ENCODE assay signal across 11 mouse cellular contexts in the genomic region with DNA sequence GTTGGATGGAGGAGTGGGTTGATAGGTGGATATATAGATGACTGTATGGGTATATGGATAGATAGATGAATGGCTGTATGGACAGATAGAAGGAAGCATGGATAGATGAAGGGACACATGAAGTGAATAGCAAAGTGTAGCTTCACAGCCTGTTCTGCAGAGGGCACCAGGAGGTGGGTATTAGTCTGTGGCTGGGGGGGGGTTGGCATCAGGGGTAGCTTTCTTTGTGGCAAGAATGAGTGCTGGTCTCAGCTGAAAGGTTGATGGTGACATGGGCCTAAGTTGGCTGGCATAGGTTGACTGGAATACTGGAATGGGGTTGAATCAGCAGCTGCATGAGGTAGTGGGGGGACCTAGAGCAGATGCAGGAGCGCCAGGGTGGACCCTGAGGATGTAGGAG. TPM values are rescaled to one million over a fixed set of nuclear protein-coding genes. Genes with fewer than 3 reads are reported as not detected.
DNase-seq lines count a peak whose midpoint lies in the region; ATAC-seq and TF ChIP-seq lines count a peak whose summit lies in the region.
"Had no signal": no experiment of that assay in that cellular context is flagged by ENCODE, and none has a peak within 500 bp of the region (broad histone marks: within the 10 kb centered on the region; RNA-seq: fewer than 3 reads in every experiment).

No protein-coding gene starts in this region.

- H3K79me2 ChIP-seq in heart, adult 2 months (replicated peaks; ENCODE audit: control insufficient read depth, insufficient read depth, low read length) = no peaks in the 10 kb centered on the region

- H3K27me3 ChIP-seq in heart, embryonic 11.5 days (ENCODE audit: control insufficient read depth, insufficient read depth, low read length) = peaks cover 77% of the 10 kb centered on the region
- H3K27me3 ChIP-seq in heart, adult 2 months (ENCODE audit: control insufficient read depth, insufficient read depth, low read length) = peaks cover 2% of the 10 kb centered on the region; the same call in 1 of the 2 replicates
- H3K27me3 ChIP-seq in forebrain, embryonic 15.5 days = no peaks in the 10 kb centered on the region
- H3K27me3 ChIP-seq in limb, embryonic 15.5 days = peaks cover 85% of the 10 kb centered on the region

- no peak for TF ChIP-seq POLR2A in heart, adult 2 months (IDR thresholded peaks at IDR 0.05; ENCODE audit: insufficient read depth, low read depth, low read length)
- no peak for TF ChIP-seq POLR2A in cortical plate, adult 2 months (IDR thresholded peaks at IDR 0.05; ENCODE audit: extremely low read depth, insufficient read depth, low read length)

- peaks cover 26% of the 10 kb centered on the region for H3K4me1 ChIP-seq in heart, embryonic 11.5 days (ENCODE audit: control insufficient read depth, insufficient read depth, low read length)
- no peaks in the 10 kb centered on the region for H3K4me1 ChIP-seq in heart, adult 2 months (ENCODE audit: control insufficient read depth, insufficient read depth, low read length)
- H3K4me1 ChIP-seq in cortical plate, adult 2 months (ENCODE audit: control insufficient read depth, insufficient read depth, low read length) = peaks cover 17% of the 10 kb centered on the region
- H3K4me1 ChIP-seq in forebrain, embryonic 15.5 days = peaks cover 48% of the 10 kb centered on the region
- peaks cover 22% of the 10 kb centered on the region for H3K4me1 ChIP-seq in limb, embryonic 15.5 days

- H3K36me3 ChIP-seq in heart, embryonic 11.5 days (ENCODE audit: control insufficient read depth, insufficient read depth, low read length) = no peaks in the 10 kb centered on the region
- H3K36me3 ChIP-seq in heart, adult 2 months (ENCODE audit: control insufficient read depth, insufficient read depth, low read length) = no peaks in the 10 kb centered on the region
- peaks cover 13% of the 10 kb centered on the region for H3K36me3 ChIP-seq in forebrain, embryonic 15.5 days
- no peaks in the 10 kb centered on the region for H3K36me3 ChIP-seq in limb, embryonic 15.5 days

- DNase-seq in heart, adult 2 months = no peak
- DNase-seq in frontal cortex, postnatal 25 days (ENCODE audit: low spot score in 2 of 2) = no peak
- no peak for DNase-seq in adipocyte (ENCODE audit: low spot score)
- no peak for DNase-seq in urinary bladder, adult 18-20 months (ENCODE audit: low spot score in 2 of 2)
- DNase-seq: gastrocnemius, postnatal 10 days; liver, postnatal 0 days had no signal

- no peak overlapping the region for H3K4me3 ChIP-seq in heart, embryonic 11.5 days (ENCODE audit: low read depth, low read length)
- H3K4me3 ChIP-seq in heart, adult 2 months = no peak overlapping the region
- H3K4me3 ChIP-seq in cortical plate, adult 2 months (ENCODE audit: insufficient read depth, low read length) = peak overlapping the region; percentile 79
- H3K4me3 ChIP-seq in forebrain, embryonic 15.5 days = peak overlapping the region; percentile 74
- H3K4me3 ChIP-seq in limb, embryonic 15.5 days = 0 out of 2 replicates have a peak overlapping the region, but pooled peaks have one; percentile 29

- TF ChIP-seq CTCF in heart, adult 2 months (IDR thresholded peaks at IDR 0.05) = no peak
- TF ChIP-seq CTCF in cortical plate, adult 2 months (IDR thresholded peaks at IDR 0.05; ENCODE audit: extremely low read depth, insufficient read depth, low read length) = no peak

- H3K9me3 ChIP-seq in heart, embryonic 11.5 days (replicated peaks; ENCODE audit: control insufficient read depth, low read length) = no peaks in the 10 kb centered on the region
- no peaks in the 10 kb centered on the region for H3K9me3 ChIP-seq in forebrain, embryonic 15.5 days
- no peaks in the 10 kb centered on the region for H3K9me3 ChIP-seq in limb, embryonic 15.5 days

- peak overlapping the region; percentile 80; the same call in 1 of the 2 replicates for H3K4me2 ChIP-seq in heart, embryonic 11.5 days
- H3K4me2 ChIP-seq in forebrain, embryonic 15.5 days (replicated peaks) = peak overlapping the region; percentile 98
- no peak overlapping the region for H3K4me2 ChIP-seq in limb, embryonic 15.5 days

- intact Hi-C loops in heart, adult 2 months (cut with DNase I) = no loop called here

- no peak overlapping the region for H3K27ac ChIP-seq in heart, embryonic 11.5 days (ENCODE audit: low read depth, low read length)
- no peak overlapping the region for H3K27ac ChIP-seq in heart, adult 2 months
- peak overlapping the region; percentile 78 for H3K27ac ChIP-seq in cortical plate, adult 2 months (ENCODE audit: insufficient read depth, low read length)
- peak overlapping the region; percentile 99 for H3K27ac ChIP-seq in forebrain, embryonic 15.5 days (replicated peaks)
- no peak overlapping the region for H3K27ac ChIP-seq in limb, embryonic 15.5 days

- WGBS in heart, embryonic 11.5 days (ENCODE audit: insufficient replicate concordance) = 0% methylated on average over 1 of the region's 1 CpGs
- WGBS in heart, adult 2 months = 29% methylated on average over 1 of the region's 1 CpGs
- 8% methylated on average over 1 of the region's 1 CpGs for WGBS in forebrain, embryonic 15.5 days
- WGBS in limb, embryonic 15.5 days = 17% methylated on average over 1 of the region's 1 CpGs

- H3K9ac ChIP-seq in heart, embryonic 11.5 days (ENCODE audit: low read depth, low read length) = no peak overlapping the region
- H3K9ac ChIP-seq in heart, adult 2 months (ENCODE audit: low read depth, low read length) = no peak overlapping the region
- peak overlapping the region; percentile 99 for H3K9ac ChIP-seq in forebrain, embryonic 15.5 days (replicated peaks)
- no peak overlapping the region for H3K9ac ChIP-seq in limb, embryonic 15.5 days
- H3K9ac ChIP-seq: liver, postnatal 0 days had no signal

- TF ChIP-seq EP300 in heart, adult 2 months (IDR thresholded peaks at IDR 0.05; ENCODE audit: insufficient read depth, low read depth, low read length) = no peak

- no peak for ATAC-seq in heart, embryonic 11.5 days (replicated peaks; ENCODE audit: insufficient number of reproducible peaks, low FRiP score, low TSS enrichment)
- peak; percentile 2 for ATAC-seq in forebrain, embryonic 15.5 days (replicated peaks)
- no peak for ATAC-seq in limb, embryonic 15.5 days (ENCODE audit: insufficient number of reproducible peaks, low FRiP score, low TSS enrichment, low read depth)
- ATAC-seq: liver, postnatal 0 days; Patski had no signal

RNA-seq across cellular contexts. Expression of a gene that starts 12.4 kb away (rescaled TPM):
- polyA plus RNA-seq in heart, embryonic 11.5 days (2014; fragmentation: Nextera tagmentation; extraction: Ambion mirVana) = 2.4 and 3.5 TPM in 2 replicates
- total RNA-seq in heart, adult 2 months (2021) = 10 to 100 TPM; 30.1 to 34.1 TPM
- polyA plus RNA-seq in heart, adult 2 months (2012; rRNA removed) = 33.2 and 36.2 TPM in 2 replicates
- 190 and 192 TPM in 2 replicates for polyA plus RNA-seq in cortical plate, adult 2 months (2012; rRNA removed)
- polyA plus RNA-seq in forebrain, embryonic 15.5 days (2015; fragmentation: Nextera tagmentation; extraction: Ambion mirVana) = 15.6 and 15.7 TPM in 2 replicates
- 0.55 and 0.87 TPM in 2 replicates for polyA plus RNA-seq in limb, embryonic 15.5 days (2015; fragmentation: Nextera tagmentation; extraction: Ambion mirVana)
- polyA plus RNA-seq: liver, postnatal 0 days had no signal

RNA-seq across cellular contexts. Expression of a gene that starts 24.0 kb away (rescaled TPM):
- polyA plus RNA-seq in heart, embryonic 11.5 days (2014; fragmentation: Nextera tagmentation; extraction: Ambion mirVana) = 1.3 and 1.5 TPM in 2 replicates
- 1 to 10 TPM; 1.3 to 1.5 TPM for total RNA-seq in heart, adult 2 months (2021)
- polyA plus RNA-seq in heart, adult 2 months (2012; rRNA removed) = 2.4 and 2.6 TPM in 2 replicates
- 8.2 and 8.7 TPM in 2 replicates for polyA plus RNA-seq in cortical plate, adult 2 months (2012; rRNA removed)
- 4.3 and 5.8 TPM in 2 replicates for polyA plus RNA-seq in forebrain, embryonic 15.5 days (2015; fragmentation: Nextera tagmentation; extraction: Ambion mirVana)
- polyA plus RNA-seq in limb, embryonic 15.5 days (2015; fragmentation: Nextera tagmentation; extraction: Ambion mirVana) = 0.29 and 0.56 TPM in 2 replicates
- total RNA-seq: gastrocnemius, postnatal 10 days had no signal
- polyA plus RNA-seq: Patski had no signal

RNA-seq across cellular contexts. Expression of a gene that starts 26.6 kb away (rescaled TPM):
- 169 and 181 TPM in 2 replicates for polyA plus RNA-seq in heart, embryonic 11.5 days (2014; fragmentation: Nextera tagmentation; extraction: Ambion mirVana)
- 100 to 1,000 TPM; 139 to 147 TPM for total RNA-seq in heart, adult 2 months (2021)
- polyA plus RNA-seq in heart, adult 2 months (2012; rRNA removed) = 211 and 242 TPM in 2 replicates
- polyA plus RNA-seq in cortical plate, adult 2 months (2012; rRNA removed) = 232 and 256 TPM in 2 replicates
- 52.5 and 56.6 TPM in 2 replicates for polyA plus RNA-seq in forebrain, embryonic 15.5 days (2015; fragmentation: Nextera tagmentation; extraction: Ambion mirVana)
- 92.9 and 121 TPM in 2 replicates for polyA plus RNA-seq in limb, embryonic 15.5 days (2015; fragmentation: Nextera tagmentation; extraction: Ambion mirVana)

RNA-seq across cellular contexts. Expression of a gene that starts 55.1 kb away (rescaled TPM):
- polyA plus RNA-seq in heart, embryonic 11.5 days (2014; fragmentation: Nextera tagmentation; extraction: Ambion mirVana) = 75.1 and 87.1 TPM in 2 replicates
- total RNA-seq in heart, adult 2 months (2021) = 10 to 100 TPM; 86.1 to 87.6 TPM
- polyA plus RNA-seq in heart, adult 2 months (2012; rRNA removed) = 152 and 180 TPM in 2 replicates
- 297 and 308 TPM in 2 replicates for polyA plus RNA-seq in cortical plate, adult 2 months (2012; rRNA removed)
- polyA plus RNA-seq in forebrain, embryonic 15.5 days (2015; fragmentation: Nextera tagmentation; extraction: Ambion mirVana) = 133 and 138 TPM in 2 replicates
- 103 and 116 TPM in 2 replicates for polyA plus RNA-seq in limb, embryonic 15.5 days (2015; fragmentation: Nextera tagmentation; extraction: Ambion mirVana)

RNA-seq across cellular contexts. Expression of a gene that starts 55.2 kb away (rescaled TPM):
- 8.9 and 10.6 TPM in 2 replicates for polyA plus RNA-seq in heart, embryonic 11.5 days (2014; fragmentation: Nextera tagmentation; extraction: Ambion mirVana)
- 1 to 10 TPM; 2.6 to 3.3 TPM for total RNA-seq in heart, adult 2 months (2021)
- polyA plus RNA-seq in heart, adult 2 months (2012; rRNA removed) = 4.1 and 6.4 TPM in 2 replicates
- polyA plus RNA-seq in cortical plate, adult 2 months (2012; rRNA removed) = 27.0 and 29.4 TPM in 2 replicates
- polyA plus RNA-seq in forebrain, embryonic 15.5 days (2015; fragmentation: Nextera tagmentation; extraction: Ambion mirVana) = 30.2 and 30.5 TPM in 2 replicates
- 9.7 and 12.8 TPM in 2 replicates for polyA plus RNA-seq in limb, embryonic 15.5 days (2015; fragmentation: Nextera tagmentation; extraction: Ambion mirVana)

Comparison
In these comparisons a context has a peak if more than half of its experiments do, and no peak if none do; other contexts are left out.
1. H3K27ac ChIP-seq: peak in cortical plate, adult 2 months (single experiment) and forebrain, embryonic 15.5 days (single experiment); none in heart, embryonic 11.5 days (single experiment), heart, adult 2 months (single experiment) and limb, embryonic 15.5 days (single experiment).
2. H3K4me3 ChIP-seq: peak in cortical plate, adult 2 months (single experiment), forebrain, embryonic 15.5 days (single experiment) and limb, embryonic 15.5 days (single experiment); none in heart, embryonic 11.5 days (single experiment) and heart, adult 2 months (single experiment).